Mouse (Mus musculus) kidney, embryonic 15.5 days (tissue): ENCODE data around the gene Pmch. TPM values are rescaled to one million over a fixed set of nuclear protein-coding genes. Genes with fewer than 3 reads are reported as not detected.

ENCODE experiments used
- ATAC-seq: fragments of 200-750 bp; cut with Nextera tagmentation; replicated peaks from 2 replicates; pipeline ENCODE4 v1.8.0; 2017; ENCODE audit warnings: moderate TSS enrichment; ENCODE audit not compliant: low FRiP score
- H3K27ac ChIP-seq: fragments of 300-500 bp; sonication (generic); 2 replicates; pipeline ENCODE4 v1.5.1; 2015; ENCODE audit warnings: mild to moderate bottlenecking, inconsistent platforms
- H3K27me3 ChIP-seq: fragments of 300-500 bp; sonication (generic); 2 replicates; pipeline ENCODE4 v1.6.1; 2015; ENCODE audit warnings: inconsistent platforms
- H3K36me3 ChIP-seq: fragments of 300-500 bp; sonication (generic); 2 replicates; pipeline ENCODE4 v1.6.1; 2015; ENCODE audit warnings: inconsistent platforms
- H3K4me1 ChIP-seq: fragments of 300-500 bp; sonication (generic); 2 replicates; pipeline ENCODE4 v1.6.1; 2015; ENCODE audit warnings: inconsistent platforms
- H3K4me2 ChIP-seq: fragments of 300-500 bp; sonication (generic); 2 replicates; pipeline ENCODE4 v1.6.1; 2015; ENCODE audit warnings: moderate library complexity, mild to moderate bottlenecking, inconsistent platforms
- H3K4me3 ChIP-seq: fragments of 300-500 bp; sonication (generic); replicated peaks from 2 replicates; pipeline ENCODE4 v1.5.1; 2015; ENCODE audit warnings: mild to moderate bottlenecking, inconsistent platforms
- H3K9ac ChIP-seq: fragments of 300-500 bp; sonication (generic); 2 replicates; pipeline ENCODE4 v1.6.1; 2015; ENCODE audit warnings: mild to moderate bottlenecking, inconsistent platforms
- H3K9me3 ChIP-seq: fragments of 300-500 bp; sonication (generic); replicated peaks from 2 replicates; pipeline ENCODE4 v1.6.1; 2016; ENCODE audit warnings: inconsistent platforms
- WGBS: fragments of 180-500 bp; shearing (Covaris S2); methylation state at CpG from one replicate; pipeline ENCODE4 v1.1.7; 2015; ENCODE audit warnings: mixed read lengths; 5-methylcytosine and 5-hydroxymethylcytosine counted together
- polyA plus RNA-seq: library from polyadenylated mRNA; unstranded; fragments of >200 nt; fragmentation: Nextera tagmentation; extraction: Ambion mirVana; gene quantifications from 2 replicates; pipeline ENCODE4 v1.2.1, GENCODE M21; 2015

Pmch gene
- polyA plus RNA-seq: 0.31 and 0.53 TPM in 2 replicates

DNA sequence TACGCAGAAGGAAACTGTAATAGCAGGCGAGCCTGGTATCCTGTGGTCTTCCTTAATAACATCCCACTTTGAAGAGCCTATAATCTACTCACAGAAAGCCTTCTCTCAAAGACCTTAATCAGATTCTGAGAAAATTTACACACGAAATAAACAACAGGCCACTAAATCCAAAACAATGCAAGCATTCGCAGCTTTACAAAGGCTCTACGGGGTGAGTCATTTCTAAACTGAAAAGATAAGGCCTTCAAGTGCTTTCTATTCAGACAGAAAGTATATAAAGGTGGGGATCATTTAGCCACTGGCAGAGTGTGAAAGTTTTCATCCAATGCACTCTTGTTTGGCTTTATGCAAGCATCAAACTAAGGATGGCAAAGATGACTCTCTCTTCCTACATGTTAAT lies at the start of gene Pmch:
TSS of gene Pmch (plus strand) at position 301 of the 400 bp plus-strand sequence.
- no peak for ATAC-seq
- H3K4me3 ChIP-seq: no peak within 1 kb of the TSS
- peaks cover 16% of the 10 kb centered on the region; the same call in 1 of the 2 replicates for H3K36me3 ChIP-seq
- no peaks in the 10 kb centered on the region for H3K4me1 ChIP-seq
- H3K4me2 ChIP-seq: no peak within 1 kb of the TSS
- H3K27ac ChIP-seq: no peak within 1 kb of the TSS
- H3K9me3 ChIP-seq: no peaks in the 10 kb centered on the region
- H3K9ac ChIP-seq: no peak within 1 kb of the TSS
- no peaks in the 10 kb centered on the region for H3K27me3 ChIP-seq
- 82% methylated on average over 5 of the region's 5 CpGs for WGBS

- Histone ChIP-seq H3K9me3 (no peaks in the 10 kb centered on the region), H3K27me3 (no peaks in the 10 kb centered on the region), H3K9ac (no peak overlapping the region), H3K4me1 (no peaks in the 10 kb centered on the region), H3K4me2 (no peak overlapping the region), H3K4me3 (no peak overlapping the region), H3K36me3 (no peaks in the 10 kb centered on the region), H3K27ac (no peak overlapping the region)
- no peak for ATAC-seq
- 77% methylated on average over 4 of the region's 4 CpGs for WGBS
Measured at GRCm38 (mm10) chr10:88044297-88044696, 46.6 kb upstream of the Pmch start.

- Histone ChIP-seq H3K36me3 (no peaks in the 10 kb centered on the region), H3K9ac (no peak overlapping the region), H3K4me1 (no peaks in the 10 kb centered on the region), H3K27ac (no peak overlapping the region), H3K27me3 (no peaks in the 10 kb centered on the region), H3K4me2 (no peak overlapping the region), H3K4me3 (no peak overlapping the region), H3K9me3 (no peaks in the 10 kb centered on the region)
- 0 out of 2 replicates have a peak, but pooled peaks have one; percentile 25 for ATAC-seq
- WGBS: 46% methylated on average over 11 of the region's 11 CpGs
Measured at GRCm38 (mm10) chr10:88046098-88046771, 44.6 kb upstream of the Pmch start.

DNA sequence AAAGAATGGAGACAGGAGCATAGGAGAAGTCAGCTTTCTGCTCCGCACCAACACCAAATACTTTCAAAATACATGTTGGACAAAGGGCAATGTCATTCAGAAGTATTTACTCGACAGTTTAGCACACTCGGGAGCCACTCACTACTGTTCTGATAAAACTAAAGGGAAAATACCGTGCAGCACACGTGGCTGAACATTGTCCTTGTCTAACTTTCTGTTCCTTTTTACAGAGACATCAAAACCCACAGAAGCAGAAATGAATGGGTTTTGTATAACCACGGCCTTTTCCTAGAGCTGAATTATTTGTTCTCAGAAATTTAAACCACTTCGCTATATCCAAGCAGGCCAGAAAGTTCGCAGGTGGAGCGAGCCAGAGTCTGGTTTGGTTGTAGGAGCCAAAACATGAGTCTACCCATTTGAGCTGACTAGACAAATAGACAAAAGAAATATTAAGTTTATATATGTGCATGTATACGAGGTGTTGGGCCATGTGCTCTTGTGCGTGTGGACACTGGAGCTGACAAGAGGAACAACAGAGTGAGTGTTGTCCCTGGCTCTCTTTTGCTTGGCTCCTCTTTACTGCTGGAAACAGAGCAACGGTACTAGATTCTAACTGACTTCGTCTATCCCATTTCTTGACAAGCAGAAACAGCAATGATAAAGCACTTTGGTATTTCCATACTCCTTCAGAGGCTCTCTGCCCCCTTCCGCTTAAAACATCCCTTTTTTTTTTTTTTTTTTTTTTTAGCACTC lies 36.5 kb upstream of the Pmch start:
- WGBS: 75% methylated on average over 14 of the region's 14 CpGs
- Histone ChIP-seq H3K36me3 (no peaks in the 10 kb centered on the region), H3K27me3 (no peaks in the 10 kb centered on the region), H3K4me3 (no peak overlapping the region), H3K27ac (no peak overlapping the region), H3K9ac (no peak overlapping the region), H3K4me2 (no peak overlapping the region), H3K4me1 (no peaks in the 10 kb centered on the region), H3K9me3 (no peaks in the 10 kb centered on the region)
- ATAC-seq: no peak

DNA sequence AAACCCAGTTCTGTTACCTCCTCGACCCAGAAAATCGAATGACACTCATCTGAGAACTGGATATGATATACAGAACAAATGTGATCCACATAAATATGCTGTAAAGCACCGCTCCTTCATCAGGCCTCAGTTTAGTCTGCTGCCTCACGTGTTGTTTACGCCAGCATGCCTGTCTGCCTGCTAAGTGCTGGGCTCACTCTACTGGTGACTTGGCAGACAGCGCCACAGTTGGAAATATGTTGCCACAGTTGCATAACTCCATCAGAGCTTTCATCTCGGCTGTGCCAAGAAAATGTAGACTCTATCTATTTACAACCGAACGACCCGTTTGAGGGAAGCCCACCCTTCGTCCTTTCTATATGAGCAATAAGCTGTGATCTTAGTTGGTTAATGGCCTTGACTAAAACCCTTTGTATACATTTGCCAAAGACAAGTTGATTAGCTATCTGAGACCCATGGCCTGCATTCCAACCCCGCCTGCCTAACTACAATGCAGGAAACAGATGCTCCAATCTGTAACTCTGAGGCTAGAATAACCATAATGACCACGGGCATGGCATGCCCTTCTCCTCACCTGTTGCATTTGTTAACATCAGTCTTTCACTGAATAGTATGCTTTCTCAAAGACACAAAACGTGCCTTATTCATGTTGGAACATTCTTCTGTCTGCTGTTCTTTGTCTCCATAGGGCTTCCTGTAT lies 33.8 kb upstream of the Pmch start:
- no peak overlapping the region for H3K27ac ChIP-seq
- no peak overlapping the region for H3K4me3 ChIP-seq
- no peak overlapping the region for H3K4me2 ChIP-seq
- no peaks in the 10 kb centered on the region for H3K36me3 ChIP-seq
- no peaks in the 10 kb centered on the region for H3K9me3 ChIP-seq
- no peaks in the 10 kb centered on the region for H3K4me1 ChIP-seq
- 76% methylated on average over 14 of the region's 14 CpGs for WGBS
- H3K27me3 ChIP-seq: no peaks in the 10 kb centered on the region
- H3K9ac ChIP-seq: no peak overlapping the region
- ATAC-seq: no peak

- Histone ChIP-seq H3K27ac (no peak overlapping the region), H3K27me3 (no peaks in the 10 kb centered on the region), H3K9ac (no peak overlapping the region), H3K4me1 (no peaks in the 10 kb centered on the region), H3K4me2 (no peak overlapping the region), H3K9me3 (no peaks in the 10 kb centered on the region), H3K36me3 (no peaks in the 10 kb centered on the region), H3K4me3 (no peak overlapping the region)
- no peak for ATAC-seq
- WGBS: 80% methylated on average over 4 of the region's 4 CpGs
Measured at GRCm38 (mm10) chr10:88063436-88063835, 27.4 kb upstream of the Pmch start.

GRCm38 (mm10) chr10:88064872-88065271 lies 26.0 kb upstream of the Pmch start:
- H3K9ac ChIP-seq: no peak overlapping the region
- WGBS: 52% methylated on average over 2 of the region's 2 CpGs
- H3K27ac ChIP-seq: no peak overlapping the region
- H3K4me2 ChIP-seq: no peak overlapping the region
- H3K27me3 ChIP-seq: no peaks in the 10 kb centered on the region
- H3K4me1 ChIP-seq: no peaks in the 10 kb centered on the region
- no peak overlapping the region for H3K4me3 ChIP-seq
- no peak for ATAC-seq
- no peaks in the 10 kb centered on the region for H3K36me3 ChIP-seq
- no peaks in the 10 kb centered on the region for H3K9me3 ChIP-seq

DNA sequence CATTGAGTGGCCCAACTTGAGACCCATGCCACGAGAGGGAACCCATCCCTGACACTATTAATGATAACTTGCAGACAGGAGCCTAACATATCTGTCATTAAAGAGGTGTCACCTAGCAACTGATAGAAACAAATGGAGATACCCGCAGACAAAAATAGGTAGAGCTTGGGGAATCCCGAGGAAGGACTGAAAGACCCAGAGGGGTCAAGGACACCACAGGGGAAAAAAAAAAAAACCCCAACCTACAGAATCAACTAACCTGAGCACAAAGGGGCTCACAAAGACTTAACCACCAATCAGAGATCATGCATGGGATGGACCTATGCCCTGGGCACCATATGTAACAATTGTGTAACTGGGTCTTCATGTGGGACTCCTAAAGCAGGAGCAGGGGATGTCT lies 23.5 kb upstream of the Pmch start:
- Histone ChIP-seq H3K9ac (no peak overlapping the region), H3K27ac (no peak overlapping the region), H3K36me3 (no peaks in the 10 kb centered on the region), H3K4me3 (no peak overlapping the region), H3K4me1 (no peaks in the 10 kb centered on the region), H3K4me2 (no peak overlapping the region), H3K9me3 (no peaks in the 10 kb centered on the region), H3K27me3 (no peaks in the 10 kb centered on the region)
- 88% methylated on average over 3 of the region's 3 CpGs for WGBS
- ATAC-seq: no peak

DNA sequence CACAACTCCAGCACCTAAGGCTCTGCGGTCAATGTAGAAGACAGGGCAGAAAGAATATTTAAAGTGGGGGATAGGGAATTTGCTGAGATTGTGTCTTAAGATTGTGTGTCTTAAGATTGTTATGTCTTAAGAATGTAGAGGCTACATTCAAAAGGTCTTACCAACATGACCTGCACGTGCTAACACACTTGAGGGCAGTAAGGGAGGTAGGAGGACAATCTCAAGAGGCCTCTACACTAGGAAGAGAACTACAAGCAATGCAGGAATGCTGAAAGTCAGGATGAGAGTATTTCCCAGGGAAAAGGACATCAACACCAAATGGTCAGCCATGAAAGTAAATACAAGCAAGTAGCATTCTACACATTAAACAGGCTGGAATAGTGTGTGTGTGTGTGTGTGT lies 15.3 kb downstream of the Pmch start:
- no peak for ATAC-seq
- WGBS: 84% methylated on average over 2 of the region's 2 CpGs
- Histone ChIP-seq H3K4me1 (no peaks in the 10 kb centered on the region), H3K4me2 (no peak overlapping the region), H3K9me3 (no peaks in the 10 kb centered on the region), H3K36me3 (peaks cover 11% of the 10 kb centered on the region; the same call in 1 of the 2 replicates), H3K9ac (no peak overlapping the region), H3K27me3 (no peaks in the 10 kb centered on the region), H3K27ac (no peak overlapping the region), H3K4me3 (no peak overlapping the region)

- WGBS: 91% methylated on average over 2 of the region's 2 CpGs
Measured at GRCm38 (mm10) chr10:88113290-88113689, 22.4 kb downstream of the Pmch start.

DNA sequence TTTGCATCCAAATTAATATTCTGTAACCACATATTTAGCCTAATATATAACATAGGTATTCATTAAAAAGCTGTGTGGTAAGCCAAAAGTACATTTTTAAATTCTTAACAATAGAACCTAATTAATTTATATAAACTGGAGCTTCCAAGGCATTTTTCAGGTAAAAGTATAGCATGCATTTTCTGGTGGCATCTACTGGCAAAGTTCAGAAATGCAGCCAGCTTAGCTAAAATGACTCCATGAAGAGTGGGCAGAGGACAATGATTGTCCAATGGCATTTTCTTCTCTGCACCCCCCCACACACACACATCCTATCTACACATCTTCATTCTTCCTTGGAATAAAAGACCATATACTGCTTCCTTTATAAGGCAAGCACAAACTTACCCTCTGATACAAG lies 28.8 kb downstream of the Pmch start:
- no peaks in the 10 kb centered on the region for H3K4me1 ChIP-seq
- peaks cover 13% of the 10 kb centered on the region; the same call in 1 of the 2 replicates for H3K36me3 ChIP-seq
- no peak overlapping the region for H3K4me3 ChIP-seq
- ATAC-seq: no peak
- no peak overlapping the region for H3K27ac ChIP-seq
- no peak overlapping the region for H3K4me2 ChIP-seq
- no peaks in the 10 kb centered on the region for H3K27me3 ChIP-seq
- no peak overlapping the region for H3K9ac ChIP-seq
- no peaks in the 10 kb centered on the region for H3K9me3 ChIP-seq

More at GRCm38 (mm10) chr10:88113290-88113689, 22.4 kb downstream of the Pmch start:
- no peak overlapping the region for H3K4me3 ChIP-seq
- no peak for ATAC-seq
- H3K27me3 ChIP-seq: no peaks in the 10 kb centered on the region
- H3K36me3 ChIP-seq: peaks cover 25% of the 10 kb centered on the region
- no peak overlapping the region for H3K27ac ChIP-seq
- H3K9ac ChIP-seq: no peak overlapping the region
- H3K9me3 ChIP-seq: no peaks in the 10 kb centered on the region
- no peak overlapping the region for H3K4me2 ChIP-seq
- H3K4me1 ChIP-seq: no peaks in the 10 kb centered on the region

DNA sequence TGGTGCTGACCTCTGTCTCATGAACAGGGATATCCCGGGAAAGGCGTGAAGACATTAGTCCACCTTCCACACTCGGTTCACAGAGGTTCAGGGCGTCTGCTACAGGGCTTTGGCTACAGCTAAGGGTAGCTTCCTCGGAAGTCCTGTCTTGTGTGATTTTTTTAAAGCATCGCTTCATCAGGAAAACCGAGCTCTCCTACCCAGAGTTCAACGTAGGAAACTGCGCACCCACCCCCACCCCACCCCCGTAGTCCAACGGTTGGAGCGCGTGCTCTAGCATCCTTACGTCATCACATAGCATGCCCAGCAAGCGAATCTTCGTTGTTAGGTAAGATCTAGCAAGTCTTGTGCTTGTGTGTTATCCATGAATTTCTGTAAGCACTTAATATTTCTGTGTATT lies 44.8 kb downstream of the Pmch start:
- no peak for ATAC-seq
- H3K27me3 ChIP-seq: no peaks in the 10 kb centered on the region
- no peak overlapping the region for H3K27ac ChIP-seq
- H3K9me3 ChIP-seq: no peaks in the 10 kb centered on the region
- no peaks in the 10 kb centered on the region for H3K4me1 ChIP-seq
- peaks cover 19% of the 10 kb centered on the region; the same call in 1 of the 2 replicates for H3K36me3 ChIP-seq
- 97% methylated on average over 16 of the region's 16 CpGs for WGBS
- H3K4me2 ChIP-seq: no peak overlapping the region
- H3K4me3 ChIP-seq: no peak overlapping the region
- no peak overlapping the region for H3K9ac ChIP-seq
